Mouse (Mus musculus) CH12.LX (cell line): ENCODE results near the gene A830031A19Rik. TPM values are rescaled to one million over a fixed set of nuclear protein-coding genes. Genes with fewer than 3 reads are reported as not detected.

Experiments
- DNase-seq: peaks from one replicate; pipeline ENCODE4 v3.0.0-alpha.2; 2013; ENCODE audit errors: extremely low read depth
- H3K27ac ChIP-seq: 2 replicates; pipeline ENCODE4 v1.5.1; 2012; ENCODE audit warnings: low read depth, mild to moderate bottlenecking, control low read depth, moderate library complexity; ENCODE audit not compliant: insufficient read depth
- H3K27me3 ChIP-seq: replicated peaks from 2 replicates; pipeline ENCODE3; 2012; ENCODE audit warnings: inconsistent platforms
- H3K36me3 ChIP-seq, 2 experiments: replicated peaks in 1 of 2; 2 replicates each; pipeline versions ENCODE3 to v1.6.1; 2012; ENCODE audit warnings: inconsistent platforms in 1 of 2, low read length in 1 of 2, mild to moderate bottlenecking in 1 of 2, mixed read lengths in 1 of 2, moderate library complexity in 1 of 2; ENCODE audit not compliant: control insufficient read depth in 1 of 2, insufficient read depth in 1 of 2
- H3K4me1 ChIP-seq, 2 experiments: 2 replicates each; pipeline ENCODE4 v1.6.1; 2012; ENCODE audit warnings: inconsistent platforms in 1 of 2, moderate library complexity in 1 of 2; ENCODE audit not compliant: insufficient read depth in 2 of 2, control insufficient read depth in 1 of 2
- H3K4me2 ChIP-seq: 2 replicates; pipeline ENCODE4 v1.6.1; 2012; ENCODE audit warnings: low read depth, mild to moderate bottlenecking, control low read depth; ENCODE audit not compliant: poor library complexity, insufficient read depth, severe bottlenecking
- H3K4me3 ChIP-seq, 3 experiments: fragments of 150-350 bp in 1 of 3; sonication (generic) in 1 of 3; replicated peaks in 1 of 3; 2 replicates each; pipeline versions ENCODE3 to v1.5.1; 2011 to 2012; ENCODE audit warnings: low read depth in 2 of 3, low read length in 2 of 3, mild to moderate bottlenecking in 2 of 3, moderate library complexity in 2 of 3, control low read depth in 1 of 3, improper control_type of control experiment in 1 of 3, inconsistent platforms in 1 of 3, mixed read lengths in 1 of 3; ENCODE audit not compliant: poor library complexity in 1 of 3
- H3K79me2 ChIP-seq: replicated peaks from 2 replicates; pipeline ENCODE4 v1.6.1; 2012; ENCODE audit warnings: mild to moderate bottlenecking, moderate library complexity; ENCODE audit not compliant: control insufficient read depth, poor library complexity, insufficient read depth, severe bottlenecking; ENCODE audit errors: extremely low read depth
- H3K9ac ChIP-seq: 2 replicates; pipeline ENCODE4 v1.6.1; 2012; ENCODE audit warnings: low read depth, mild to moderate bottlenecking, control low read depth, moderate library complexity; ENCODE audit not compliant: insufficient read depth
- H3K9me3 ChIP-seq: replicated peaks from 2 replicates; pipeline ENCODE3; 2012; ENCODE audit warnings: low read length, inconsistent platforms, mixed read lengths
- BHLHE40 ChIP-seq: IDR thresholded peaks from 2 replicates; pipeline ENCODE4 v1.6.1; 2011; ENCODE audit warnings: mild to moderate bottlenecking, low read depth, low read length, improper control_type of control experiment
- CHD2 ChIP-seq: IDR thresholded peaks from 2 replicates; pipeline ENCODE4 v1.6.1; 2011; ENCODE audit warnings: low read length, improper control_type of control experiment
- CTCF ChIP-seq, 2 experiments: IDR thresholded peaks in 1 of 2; conservative IDR thresholded peaks in 1 of 2; 2 replicates each; pipeline ENCODE4 v1.5.1; 2011 to 2012; ENCODE audit warnings: low read depth in 2 of 2, low read length in 2 of 2, improper control_type of control experiment in 1 of 2, inconsistent platforms in 1 of 2, mild to moderate bottlenecking in 1 of 2, moderate library complexity in 1 of 2
- E2F4 ChIP-seq: IDR thresholded peaks from 2 replicates; pipeline ENCODE4 v1.6.1; 2011; ENCODE audit warnings: low read depth, low read length, improper control_type of control experiment; ENCODE audit not compliant: insufficient replicate concordance
- ELF1 ChIP-seq: IDR thresholded peaks from 2 replicates; pipeline ENCODE4 v1.6.1; 2014; ENCODE audit warnings: low read depth, mild to moderate bottlenecking, inconsistent platforms, low read length, improper control_type of control experiment
- EP300 ChIP-seq: IDR thresholded peaks from 2 replicates; pipeline ENCODE4 v1.6.1; 2011; ENCODE audit warnings: low read length, improper control_type of control experiment
- ETS1 ChIP-seq: conservative IDR thresholded peaks from 2 replicates; pipeline ENCODE4 v1.6.1; 2012; ENCODE audit warnings: low read depth, mild to moderate bottlenecking, inconsistent platforms, low read length, improper control_type of control experiment, moderate library complexity
- GABPA ChIP-seq: IDR thresholded peaks from 2 replicates; pipeline ENCODE4 v1.6.1; 2012; ENCODE audit warnings: low read depth, low read length, improper control_type of control experiment, inconsistent platforms; ENCODE audit not compliant: insufficient replicate concordance
- HCFC1 ChIP-seq: IDR thresholded peaks from 2 replicates; pipeline ENCODE4 v1.6.1; 2012; ENCODE audit warnings: low read depth, mild to moderate bottlenecking, inconsistent platforms, low read length, improper control_type of control experiment
- MAZ ChIP-seq: IDR thresholded peaks from 2 replicates; pipeline ENCODE4 v1.6.1; 2012; ENCODE audit warnings: low read depth, mild to moderate bottlenecking, inconsistent platforms, low read length, improper control_type of control experiment, moderate library complexity
- MYC ChIP-seq: IDR thresholded peaks from 2 replicates; pipeline ENCODE4 v1.6.1; 2011; ENCODE audit warnings: low read depth, mild to moderate bottlenecking, improper control_type of control experiment, low read length
- PAX5 ChIP-seq: IDR thresholded peaks from 2 replicates; pipeline ENCODE4 v1.6.1; 2012; ENCODE audit warnings: low read length, inconsistent platforms, mixed read lengths
- POLR2A ChIP-seq: IDR thresholded peaks from 2 replicates; pipeline ENCODE4 v1.6.1; 2011; ENCODE audit warnings: low read depth, mild to moderate bottlenecking, improper control_type of control experiment, low read length
- RAD21 ChIP-seq: IDR thresholded peaks from 2 replicates; pipeline ENCODE4 v1.6.1; 2011; ENCODE audit warnings: low read depth, mild to moderate bottlenecking, low read length, improper control_type of control experiment, moderate library complexity
- SMC3 ChIP-seq: IDR thresholded peaks from 2 replicates; pipeline ENCODE4 v1.6.1; 2011; ENCODE audit warnings: low read depth, low read length, improper control_type of control experiment
- TCF12 ChIP-seq: IDR thresholded peaks from 2 replicates; pipeline ENCODE4 v1.6.1; 2014; ENCODE audit warnings: low read depth, mild to moderate bottlenecking, inconsistent platforms, low read length, improper control_type of control experiment
- USF2 ChIP-seq: conservative IDR thresholded peaks from 2 replicates; pipeline ENCODE4 v1.6.1; 2011; ENCODE audit warnings: low read depth, low read length, improper control_type of control experiment
- ZC3H11A ChIP-seq: IDR thresholded peaks from 2 replicates; pipeline ENCODE4 v1.6.1; 2012; ENCODE audit warnings: low read depth, mild to moderate bottlenecking, inconsistent platforms, low read length, improper control_type of control experiment
- ZNF384 ChIP-seq: IDR thresholded peaks from 2 replicates; pipeline ENCODE4 v1.6.1; 2012; ENCODE audit warnings: low read depth, low read length, improper control_type of control experiment, inconsistent platforms
- dilution Hi-C: fragments of 300-500 bp; cut with MboI; formaldehyde crosslinking; loops from 2 replicates; pipeline ENCODE4 v1.14.3; 2020; ENCODE audit warnings: low sequenced_read_pairs; ENCODE audit not compliant: extremely low pct_unique_long_range_greater_than_20kb, extremely low pct_ligation_motif_present
- in situ Hi-C: fragments of 300-500 bp; cut with MboI; formaldehyde crosslinking; loops from 3 replicates; pipeline ENCODE4 v1.14.3; 2019; ENCODE audit warnings: low sequenced_read_pairs, low pct_ligation_motif_present, low pct_unique_long_range_greater_than_20kb, mixed read lengths
- polyA plus RNA-seq: library from polyadenylated mRNA; unstranded; fragments of >175 nt; gene quantifications from 2 replicates; pipeline ENCODE4 v1.2.1, GENCODE M21; 2012; ENCODE audit warnings: low read depth; ENCODE audit not compliant: insufficient read length
- total RNA-seq, 2 experiments: library from RNA; depleted of rRNA; stranded (reverse); fragments of 300-350 nt in 1 of 2; fragments of >200 nt in 1 of 2; gene quantifications; 2 replicates each; pipeline ENCODE4 v1.2.3; 2012 to 2014

A830031A19Rik gene
- total and polyA plus RNA-seq, 3 experiments = not detected

- peaks cover 7 to 93% of the 10 kb centered on the region in 2 experiments; a peak in 3 of 4 replicates for H3K4me1 ChIP-seq
- no peaks in the 10 kb centered on the region for H3K27me3 ChIP-seq
- no peaks in the 10 kb centered on the region for H3K79me2 ChIP-seq
- H3K36me3 ChIP-seq = peaks cover 0 to 83% of the 10 kb centered on the region in 2 experiments
- H3K27ac ChIP-seq = no peak overlapping the region
- DNase-seq = no peak
- H3K4me3 ChIP-seq = no peak overlapping the region
- no peak for TF ChIP-seq USF2
- no peak for TF ChIP-seq POLR2A
- TF ChIP-seq RAD21 = no peak
- no peak for TF ChIP-seq PAX5
- TF ChIP-seq CTCF (conservative IDR thresholded peaks at IDR 0.05 in 1 of 2, IDR thresholded peaks at IDR 0.05 in 1 of 2; ENCODE audit: low read depth in 2 of 2, low read length in 2 of 2) = no peak
- no peak for TF ChIP-seq TCF12
- TF ChIP-seq HCFC1 = no peak
- no peak for TF ChIP-seq BHLHE40
- no peak for TF ChIP-seq ZC3H11A
- no peak for TF ChIP-seq GABPA
- TF ChIP-seq, all 38 proteins: peak for 0
- Histone ChIP-seq H3K9ac (no peak overlapping the region), H3K4me2 (no peak overlapping the region), H3K9me3 (no peaks in the 10 kb centered on the region)
- in situ Hi-C loops = no loop called here
- dilution Hi-C loops = no loop called here
Measured at GRCm38 (mm10) chr11:24108974-24109373, 34.1 kb upstream of the A830031A19Rik start.

GRCm38 (mm10) chr11:24107414-24107813, 32.6 kb upstream of the A830031A19Rik start:
- in situ Hi-C loops (no loop called here), dilution Hi-C loops (no loop called here)
- no peak overlapping the region for H3K27ac ChIP-seq
- no peak overlapping the region for H3K4me3 ChIP-seq
- H3K4me2 ChIP-seq = no peak overlapping the region
- H3K9me3 ChIP-seq = no peaks in the 10 kb centered on the region
- peaks cover 7 to 92% of the 10 kb centered on the region in 2 experiments; a peak in 3 of 4 replicates for H3K4me1 ChIP-seq
- H3K36me3 ChIP-seq = peaks cover 0 to 83% of the 10 kb centered on the region in 2 experiments
- no peak for TF ChIP-seq E2F4
- TF ChIP-seq EP300 = no peak
- no peak for TF ChIP-seq USF2
- no peak for TF ChIP-seq ELF1
- TF ChIP-seq ETS1 = no peak
- TF ChIP-seq CTCF (conservative IDR thresholded peaks at IDR 0.05 in 1 of 2, IDR thresholded peaks at IDR 0.05 in 1 of 2; ENCODE audit: low read depth in 2 of 2, low read length in 2 of 2) = no peak
- no peak for TF ChIP-seq ZNF384
- no peak for TF ChIP-seq MYC
- TF ChIP-seq SMC3 = no peak
- no peak for TF ChIP-seq CHD2
- no peak for TF ChIP-seq MAZ
- H3K9ac ChIP-seq = no peak overlapping the region
- no peaks in the 10 kb centered on the region for H3K79me2 ChIP-seq
- H3K27me3 ChIP-seq = no peaks in the 10 kb centered on the region
- DNase-seq = no peak
